Mouse (Mus musculus) cortical plate, adult 2 months (tissue): ENCODE data around the gene Emp1.

ENCODE experiments used
- CTCF ChIP-seq: fragments of 200-500 bp; IDR thresholded peaks from 2 replicates; pipeline ENCODE4 v1.5.1; 2011; ENCODE audit warnings: mild to moderate bottlenecking, control low read depth, low read length; ENCODE audit not compliant: insufficient read depth; ENCODE audit errors: extremely low read depth
- POLR2A ChIP-seq: fragments of 200-500 bp; IDR thresholded peaks from 2 replicates; pipeline ENCODE4 v1.6.1; 2011; ENCODE audit warnings: mild to moderate bottlenecking, low read length, control low read depth; ENCODE audit not compliant: insufficient read depth; ENCODE audit errors: extremely low read depth

GRCm38 (mm10) chr6:135395375-135395774 lies 33.0 kb downstream of the Emp1 start:
- TF ChIP-seq CTCF (no peak), POLR2A (no peak)
